Mouse (Mus musculus) myocyte (in vitro differentiated cells): ENCODE results near the gene Arhgef40. TPM values are rescaled to one million over a fixed set of nuclear protein-coding genes. Genes with fewer than 3 reads are reported as not detected.

Experiments
- polyA plus RNA-seq: library from polyadenylated mRNA; unstranded; fragments of >200 nt; fragmentation: generic; extraction: Trizol; gene quantifications from one replicate; pipeline ENCODE4 v1.2.1, GENCODE M21; 2012; ENCODE audit warnings: missing spikeins

Gene Arhgef40
- polyA plus RNA-seq, 1 experiment = 35.0 TPM

Other genes starting within 250 kb of the Arhgef40 start
- not detected for gene Ang4, start 211.1 kb upstream of the Arhgef40 start, polyA plus RNA-seq
- not detected for gene AY358078, start 184.7 kb upstream of the Arhgef40 start, polyA plus RNA-seq
- gene Ear6, start 131.0 kb upstream of the Arhgef40 start, polyA plus RNA-seq = not detected
- gene Mettl17, start 99.9 kb upstream of the Arhgef40 start, polyA plus RNA-seq = 24.1 TPM
- 0.12 TPM for gene Slc39a2, start 91.8 kb upstream of the Arhgef40 start, polyA plus RNA-seq
- gene Ndrg2, start 70.6 kb upstream of the Arhgef40 start, polyA plus RNA-seq = 31.8 TPM
- not detected for gene Tppp2, start 66.3 kb upstream of the Arhgef40 start, polyA plus RNA-seq
- not detected for gene Rnase13, start 61.9 kb upstream of the Arhgef40 start, polyA plus RNA-seq
- 0.34 TPM for gene Tmem253, start 30.9 kb downstream of the Arhgef40 start, polyA plus RNA-seq
- 13.6 TPM for gene Zfp219, start 36.0 kb downstream of the Arhgef40 start, polyA plus RNA-seq
- gene Olfr221, start 57.7 kb downstream of the Arhgef40 start, polyA plus RNA-seq = not detected
- 147 TPM for gene Hnrnpc, start 119.3 kb downstream of the Arhgef40 start, polyA plus RNA-seq
- gene Rpgrip1, start 126.0 kb downstream of the Arhgef40 start, polyA plus RNA-seq = 0.47 TPM
- gene Supt16, start 212.7 kb downstream of the Arhgef40 start, polyA plus RNA-seq = 11.7 TPM